Mouse (Mus musculus): Measurements from ENCODE around the gene Slc5a5.

Slc5a5 gene

DNA sequence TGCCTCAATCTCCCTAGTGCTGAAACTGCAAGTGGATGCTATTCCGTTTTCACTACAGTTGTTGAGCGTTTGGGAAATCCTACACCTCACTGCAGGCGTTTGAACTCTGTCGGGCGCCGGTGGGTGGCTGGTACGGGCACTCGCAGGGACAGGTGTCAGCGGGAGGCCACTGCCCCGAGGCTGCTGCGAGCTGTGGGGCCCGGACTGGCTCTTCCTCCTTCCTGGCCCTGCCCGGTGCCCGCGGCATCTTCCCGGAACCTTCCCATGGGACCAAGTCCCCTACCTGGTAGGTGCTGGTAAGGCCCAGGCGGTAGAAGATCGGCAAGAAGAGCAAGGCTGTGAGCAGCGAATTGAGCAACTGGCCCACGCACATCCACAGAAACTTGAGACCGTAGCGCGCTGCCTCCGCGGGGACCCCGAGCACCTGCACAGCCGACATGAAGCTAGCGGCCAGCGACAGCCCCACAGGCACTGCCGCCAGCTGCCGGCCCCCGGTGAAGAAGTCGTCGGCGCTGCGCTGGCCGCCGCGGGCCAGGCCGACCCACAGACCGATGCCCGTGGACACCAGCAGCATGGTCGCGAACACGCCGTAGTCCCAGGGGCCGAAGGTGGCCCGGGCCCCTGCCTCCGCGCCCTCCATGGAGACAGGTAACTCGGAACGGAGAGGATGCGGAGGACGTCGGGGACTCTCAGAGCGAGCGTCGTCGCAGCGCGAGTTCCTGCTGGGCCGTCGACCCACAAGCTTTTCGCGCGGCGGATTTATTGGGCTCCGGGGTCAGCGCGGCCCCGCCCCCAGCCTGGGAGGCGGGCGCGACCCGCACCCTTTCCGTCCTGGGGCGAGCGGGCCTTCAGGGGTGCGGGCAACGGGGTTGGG is at the start of gene Slc5a5:
Gene Slc5a5, minus strand, starts transcription at position 736 of the 874 bp plus-strand sequence.
- peak; percentile 58 for DNase-seq (ENCODE audit: low spot score)

DNA sequence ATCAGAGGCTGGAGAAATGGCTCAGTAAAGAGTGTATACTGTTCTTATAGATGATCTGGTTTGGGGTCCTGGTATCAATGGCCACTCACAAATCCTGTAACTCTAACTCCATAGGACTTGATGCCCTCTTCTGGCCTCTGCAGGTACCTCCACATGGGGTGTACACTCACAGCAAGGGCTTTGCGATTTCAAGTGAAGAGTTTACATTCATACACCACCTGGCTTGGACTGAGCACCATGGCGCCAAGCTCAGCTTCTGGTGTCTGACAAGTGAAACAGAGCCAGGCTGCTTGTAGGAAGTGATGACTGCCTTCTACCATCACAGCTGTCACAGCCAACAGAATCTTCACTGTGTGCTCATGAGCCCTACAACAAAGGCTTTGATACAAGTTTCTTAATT is 48.9 kb upstream of the Slc5a5 start:
- DNase-seq (ENCODE audit: low spot score) = no peak

DNA sequence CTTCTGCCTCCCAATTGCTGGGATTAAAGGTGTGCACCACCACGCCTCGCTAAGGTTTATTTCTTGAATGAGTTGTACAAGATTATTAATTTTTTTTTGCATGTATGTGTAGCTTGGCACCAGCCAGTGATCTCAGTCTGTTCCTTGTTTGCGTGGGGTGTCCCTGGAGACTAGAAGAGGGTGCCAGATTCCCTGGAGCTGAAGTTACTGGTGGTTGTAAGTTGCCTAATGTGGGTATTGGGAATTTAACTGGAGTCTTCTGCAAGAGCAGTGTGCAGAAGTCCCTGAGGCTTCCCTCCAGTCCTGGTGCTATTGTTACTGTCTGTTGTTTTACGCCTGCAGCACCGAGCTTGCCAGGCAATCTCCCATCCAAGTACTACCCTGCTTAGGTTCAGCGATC is 44.6 kb upstream of the Slc5a5 start:
- DNase-seq (ENCODE audit: low spot score) = no peak

DNA sequence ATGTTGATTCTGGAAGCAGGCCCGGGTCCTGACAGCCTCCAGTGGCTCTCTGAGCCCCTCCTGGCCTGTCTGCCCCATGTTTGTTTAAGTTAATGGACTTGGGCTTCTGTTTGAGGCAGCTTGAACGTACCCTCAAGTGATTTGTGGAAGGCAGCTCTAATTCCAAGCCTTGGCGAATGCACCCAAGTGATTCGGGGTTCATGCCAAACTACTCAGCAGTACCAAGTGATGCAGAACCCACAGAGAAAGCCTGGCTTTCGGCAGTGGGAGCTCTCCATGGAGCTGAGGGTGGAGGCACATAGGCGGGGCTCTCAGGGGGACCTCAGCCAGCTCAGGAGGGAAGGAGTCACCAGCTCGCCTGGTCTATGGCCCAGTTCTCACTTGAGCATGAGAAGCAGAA is 42.2 kb upstream of the Slc5a5 start:
- DNase-seq (ENCODE audit: low spot score) = no peak

DNA sequence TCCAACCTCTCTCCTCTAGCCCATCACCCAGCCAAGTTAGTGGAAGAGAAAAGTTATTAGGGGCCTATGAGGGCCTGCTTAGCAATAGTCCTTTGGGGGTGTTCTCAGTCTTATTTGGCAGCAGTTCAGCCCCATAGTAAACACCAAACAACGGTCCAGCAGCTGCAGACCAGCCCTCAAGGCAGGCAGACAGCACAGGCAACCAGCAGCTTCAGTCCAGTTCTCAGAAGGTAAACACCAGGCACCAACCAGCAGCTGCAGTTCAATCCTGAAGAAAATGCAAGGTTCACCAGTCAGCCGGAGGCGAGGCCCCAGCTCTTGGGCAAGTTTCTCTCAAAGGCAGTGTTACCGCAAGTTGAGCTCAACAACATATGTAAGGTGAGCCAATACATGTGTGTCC is 40.5 kb upstream of the Slc5a5 start:
- no peak for DNase-seq (ENCODE audit: low spot score)

DNA sequence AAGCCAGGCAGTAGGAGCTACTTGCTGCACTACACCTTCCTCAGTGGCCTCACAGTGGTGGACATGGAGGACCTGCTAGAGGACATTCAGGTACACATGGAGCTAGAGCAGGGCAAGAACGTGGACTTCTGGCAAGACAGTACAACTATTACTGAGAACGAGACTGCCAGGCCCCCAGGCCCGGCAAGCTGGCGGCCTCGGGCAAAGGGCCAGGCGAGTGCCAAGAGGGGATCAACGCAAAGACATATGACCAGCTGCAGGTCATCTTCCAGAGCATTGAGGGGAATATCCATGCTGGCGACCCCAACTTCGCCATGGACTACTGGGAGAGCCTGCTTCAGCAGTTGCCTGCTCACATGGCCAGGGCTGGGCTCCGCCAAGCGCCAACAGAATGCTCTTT is 39.2 kb upstream of the Slc5a5 start:
- DNase-seq (ENCODE audit: low spot score) = no peak

DNA sequence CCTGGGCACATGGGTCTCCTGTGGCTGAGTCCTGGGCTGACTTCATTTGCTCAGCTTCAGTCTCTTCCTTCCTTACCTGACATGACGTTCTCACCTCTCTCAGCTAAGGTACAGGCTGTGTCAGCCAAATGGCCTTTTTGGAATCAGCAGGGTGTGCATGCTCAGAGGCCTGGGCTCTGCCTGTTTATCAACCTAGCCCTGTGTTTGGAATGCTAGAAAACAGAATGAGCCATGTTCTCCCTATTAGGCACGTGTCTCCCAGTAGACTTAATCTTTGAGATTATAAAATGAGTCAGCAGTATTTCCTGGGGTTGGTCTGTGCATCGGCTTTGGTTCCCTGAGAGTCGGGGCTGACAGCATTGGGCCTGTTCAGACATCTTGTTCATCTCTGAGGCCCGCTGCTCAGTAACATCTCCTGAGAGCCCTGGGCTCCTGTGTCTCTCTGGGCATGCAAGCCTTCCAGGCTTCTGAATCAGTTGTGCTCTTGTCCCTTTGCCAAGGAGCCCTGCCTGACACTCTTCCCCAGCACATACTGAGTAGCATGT is 36.3 kb upstream of the Slc5a5 start:
- DNase-seq (ENCODE audit: low spot score) = no peak

DNA sequence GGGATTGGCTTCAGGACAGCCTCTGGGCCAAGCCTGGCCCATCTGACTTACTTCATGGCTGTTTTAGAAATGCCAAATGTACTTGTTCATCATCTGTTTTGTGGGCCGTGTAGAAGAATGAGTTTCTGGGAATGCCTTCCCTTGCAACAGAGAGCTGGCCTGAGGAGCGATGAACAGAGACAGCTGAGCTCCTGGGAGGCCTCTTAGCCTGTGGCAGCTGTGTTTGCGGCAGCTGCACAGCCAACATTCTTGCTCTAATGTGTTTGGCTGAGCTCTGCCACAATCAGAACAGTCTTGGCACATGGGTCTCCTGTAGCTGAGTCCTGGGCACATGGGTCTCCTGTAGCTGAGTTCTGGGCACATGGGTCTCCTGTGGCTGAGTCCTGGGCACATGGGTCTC is 35.5 kb upstream of the Slc5a5 start:
- no peak for DNase-seq (ENCODE audit: low spot score)

DNA sequence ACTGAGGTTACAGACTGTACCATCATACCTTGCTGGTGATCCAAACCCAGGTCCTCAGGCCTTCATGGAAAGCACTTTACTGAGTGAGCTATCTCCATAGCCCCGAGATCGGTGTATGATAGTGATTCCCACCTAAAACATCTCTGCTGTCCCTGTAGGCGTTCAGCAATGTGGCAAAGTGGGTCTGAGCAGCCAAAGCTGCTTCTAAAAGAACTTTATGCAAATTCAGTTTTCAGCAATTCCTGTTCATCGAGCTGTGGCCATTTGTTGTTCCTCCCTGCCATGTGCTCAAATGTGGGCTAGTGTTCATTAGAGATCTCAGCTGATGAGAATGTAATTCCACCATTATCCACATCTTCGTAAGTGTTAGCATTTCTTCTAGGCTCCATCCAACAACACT is 33.8 kb upstream of the Slc5a5 start:
- no peak for DNase-seq (ENCODE audit: low spot score)

DNA sequence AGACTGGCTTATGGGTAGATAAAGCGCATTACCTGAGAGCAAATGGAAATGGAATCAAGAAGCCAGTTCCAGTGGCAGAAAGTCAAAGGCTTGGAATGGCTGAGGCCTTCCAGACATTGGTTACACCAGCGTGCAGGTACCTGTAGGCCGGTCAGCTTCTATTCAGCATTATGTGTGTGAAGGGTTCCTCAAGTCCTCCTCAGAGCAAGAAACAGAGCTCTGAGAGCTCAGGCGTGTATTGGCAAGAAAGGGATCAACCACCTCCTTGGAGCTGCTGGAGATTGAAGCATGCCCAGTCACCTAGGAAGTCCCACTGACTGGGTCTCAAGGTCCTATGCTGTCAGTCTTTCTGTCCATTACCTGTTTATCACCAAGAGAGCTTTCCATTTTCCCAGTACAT is 33.2 kb upstream of the Slc5a5 start:
- DNase-seq (ENCODE audit: low spot score) = no peak

DNA sequence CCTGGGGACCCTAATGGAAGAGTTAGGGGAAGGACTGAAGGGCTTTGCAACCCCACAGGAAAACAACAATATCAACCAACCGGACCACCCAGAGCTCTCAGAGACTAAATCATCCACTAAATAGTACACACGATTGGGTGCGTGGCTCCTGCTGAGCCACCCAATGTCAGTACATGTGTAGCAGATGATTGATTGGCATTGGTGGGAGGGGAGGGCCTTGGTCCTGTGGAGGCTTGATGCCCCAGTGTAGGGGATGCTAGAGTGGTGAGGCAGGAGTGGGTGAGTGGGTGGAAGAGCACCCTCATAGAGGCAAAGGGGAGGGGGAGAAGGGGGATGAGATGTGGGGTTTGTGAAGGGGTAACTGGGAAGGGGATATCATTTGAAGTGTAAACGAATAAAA is 31.6 kb upstream of the Slc5a5 start:
- no peak for DNase-seq (ENCODE audit: low spot score)

DNA sequence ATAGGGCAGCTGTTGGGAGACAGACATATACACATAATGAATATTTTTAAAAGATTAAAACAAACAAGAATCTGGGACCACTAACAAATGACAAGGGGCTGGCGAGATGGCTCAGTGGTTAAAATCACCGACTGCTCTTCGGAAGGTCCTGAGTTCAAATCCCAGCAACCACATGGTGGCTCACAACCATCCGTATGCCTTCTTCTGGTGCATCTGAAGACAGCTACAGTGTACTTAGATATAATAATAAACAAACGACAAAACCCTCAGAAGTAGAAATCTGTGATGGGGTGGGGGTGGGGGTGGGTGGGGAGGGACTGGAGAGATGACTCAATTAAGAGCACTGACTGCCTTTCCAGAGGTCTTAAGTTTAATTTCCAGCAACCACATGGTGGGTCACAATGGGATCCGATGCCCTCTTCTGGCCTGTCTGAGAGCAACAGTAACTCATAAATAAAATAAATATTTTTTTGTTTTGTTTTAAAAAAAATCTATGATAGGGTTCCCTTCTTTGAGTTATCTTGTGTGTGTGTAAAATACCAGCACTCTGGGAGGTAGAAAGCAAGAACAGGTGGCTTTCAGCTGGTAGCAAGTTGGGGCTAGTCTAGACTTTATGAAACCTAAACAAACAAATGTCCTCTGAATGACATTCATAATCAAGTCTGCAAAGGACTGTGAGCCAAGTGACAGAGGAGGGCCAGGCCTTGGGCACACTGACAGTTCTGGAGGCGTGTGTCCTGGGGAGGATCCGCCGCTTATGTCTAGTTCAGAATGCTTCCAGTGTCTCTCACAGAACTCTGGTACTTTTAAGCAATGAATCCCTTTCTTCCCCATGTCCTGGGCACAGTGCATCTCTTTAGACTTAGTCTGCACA is 27.7 kb upstream of the Slc5a5 start:
- DNase-seq (ENCODE audit: low spot score) = no peak

DNA sequence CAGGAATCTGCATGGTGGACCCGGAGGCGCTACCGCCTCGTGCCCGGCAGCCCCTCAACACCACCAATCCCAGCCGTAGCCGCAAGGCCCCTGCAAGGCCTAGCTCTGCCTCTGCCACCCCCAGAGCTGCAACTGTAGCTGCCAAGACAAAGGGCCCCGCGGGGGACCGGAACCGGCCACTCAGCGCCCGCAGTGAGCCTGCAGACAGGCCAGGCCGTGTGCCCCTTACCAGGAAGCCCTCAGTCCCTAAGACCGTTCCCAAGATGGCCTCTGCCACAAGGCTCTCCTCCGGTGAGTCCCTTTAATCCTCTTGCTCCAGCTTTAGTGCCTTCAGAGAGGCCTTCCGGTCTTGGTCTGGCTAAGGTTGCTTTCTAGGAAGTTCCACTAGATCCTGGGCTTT is 22.1 kb upstream of the Slc5a5 start:
- no peak for DNase-seq (ENCODE audit: low spot score)

DNA sequence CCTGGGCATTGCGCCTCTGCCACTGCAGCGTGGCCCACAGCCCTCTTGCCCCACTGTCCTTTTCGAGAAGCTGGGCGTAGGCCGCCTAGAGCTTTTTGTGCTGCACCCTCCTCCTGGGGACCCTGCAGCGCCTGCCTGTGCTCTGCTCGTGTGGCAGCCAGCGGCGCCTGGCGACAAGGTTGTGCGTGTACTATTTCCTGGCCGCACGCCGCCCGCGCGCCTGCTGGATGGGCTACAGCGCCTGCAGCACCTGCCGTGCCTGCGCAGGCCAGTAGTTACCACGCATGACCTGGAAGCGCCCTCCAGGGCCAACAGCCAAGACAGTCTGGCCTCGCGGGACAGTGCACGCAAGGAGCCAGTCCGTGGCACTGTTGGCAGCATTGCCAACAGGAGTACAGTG is 21.0 kb upstream of the Slc5a5 start:
- no peak for DNase-seq (ENCODE audit: low spot score)

DNA sequence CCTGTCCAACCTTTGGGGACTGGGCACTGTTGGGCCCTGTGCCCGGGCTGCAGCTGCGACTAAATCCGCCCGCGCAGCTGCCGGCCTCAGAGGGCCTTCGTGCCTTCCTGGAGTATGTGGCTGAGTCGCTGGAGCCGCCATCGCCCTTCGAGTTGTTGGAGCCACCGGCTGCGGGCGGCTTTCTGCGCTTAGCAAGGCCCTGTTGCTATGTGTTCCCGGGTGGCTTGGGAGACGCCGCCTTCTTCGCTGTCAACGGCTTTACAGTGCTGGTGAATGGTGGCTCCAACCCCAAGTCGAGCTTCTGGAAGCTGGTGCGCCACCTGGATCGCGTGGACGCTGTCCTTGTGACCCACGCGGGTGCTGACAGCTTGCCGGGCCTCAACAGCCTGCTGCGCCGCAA is 20.4 kb upstream of the Slc5a5 start:
- DNase-seq (ENCODE audit: low spot score) = no peak

DNA sequence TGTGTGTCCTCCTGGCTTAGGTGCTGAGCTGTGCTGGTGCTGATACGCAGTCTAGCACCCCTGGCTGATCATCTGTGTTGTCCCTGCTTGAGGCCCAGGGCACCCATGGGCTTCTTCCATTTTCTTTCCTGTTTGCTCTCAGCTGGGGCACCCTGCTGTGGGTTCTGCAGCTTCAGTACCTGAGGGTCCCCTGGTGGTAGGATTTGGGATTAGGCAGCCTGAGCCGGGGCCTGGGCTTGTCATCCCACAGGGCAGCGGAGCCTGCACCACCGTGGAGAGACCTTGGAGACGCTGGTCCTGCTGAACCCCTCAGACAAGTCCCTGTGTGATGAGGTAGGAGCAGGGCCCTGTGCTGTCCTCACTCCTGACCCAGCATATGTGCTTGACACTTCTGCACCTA is 19.0 kb upstream of the Slc5a5 start:
- DNase-seq (ENCODE audit: low spot score) = no peak

DNA sequence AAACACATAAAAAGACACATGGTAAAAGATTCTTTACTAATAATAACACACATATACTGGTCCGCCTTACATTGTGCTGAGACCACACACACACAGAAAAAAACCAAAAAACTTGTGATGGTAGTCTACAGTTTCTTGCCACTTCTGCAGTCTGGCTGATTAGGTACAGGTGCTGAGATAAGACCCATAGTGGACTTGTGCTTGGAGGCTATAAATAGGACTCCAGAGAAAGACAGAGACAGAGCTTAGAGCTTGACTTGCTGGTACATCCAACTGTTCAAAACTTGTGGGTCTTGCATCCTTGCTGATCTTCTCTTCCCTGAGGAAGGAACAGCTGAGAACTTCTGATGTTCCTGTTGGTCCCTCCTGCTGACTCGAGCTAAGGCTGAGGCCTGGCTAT is 15.0 kb upstream of the Slc5a5 start:
- DNase-seq (ENCODE audit: low spot score) = no peak

DNA sequence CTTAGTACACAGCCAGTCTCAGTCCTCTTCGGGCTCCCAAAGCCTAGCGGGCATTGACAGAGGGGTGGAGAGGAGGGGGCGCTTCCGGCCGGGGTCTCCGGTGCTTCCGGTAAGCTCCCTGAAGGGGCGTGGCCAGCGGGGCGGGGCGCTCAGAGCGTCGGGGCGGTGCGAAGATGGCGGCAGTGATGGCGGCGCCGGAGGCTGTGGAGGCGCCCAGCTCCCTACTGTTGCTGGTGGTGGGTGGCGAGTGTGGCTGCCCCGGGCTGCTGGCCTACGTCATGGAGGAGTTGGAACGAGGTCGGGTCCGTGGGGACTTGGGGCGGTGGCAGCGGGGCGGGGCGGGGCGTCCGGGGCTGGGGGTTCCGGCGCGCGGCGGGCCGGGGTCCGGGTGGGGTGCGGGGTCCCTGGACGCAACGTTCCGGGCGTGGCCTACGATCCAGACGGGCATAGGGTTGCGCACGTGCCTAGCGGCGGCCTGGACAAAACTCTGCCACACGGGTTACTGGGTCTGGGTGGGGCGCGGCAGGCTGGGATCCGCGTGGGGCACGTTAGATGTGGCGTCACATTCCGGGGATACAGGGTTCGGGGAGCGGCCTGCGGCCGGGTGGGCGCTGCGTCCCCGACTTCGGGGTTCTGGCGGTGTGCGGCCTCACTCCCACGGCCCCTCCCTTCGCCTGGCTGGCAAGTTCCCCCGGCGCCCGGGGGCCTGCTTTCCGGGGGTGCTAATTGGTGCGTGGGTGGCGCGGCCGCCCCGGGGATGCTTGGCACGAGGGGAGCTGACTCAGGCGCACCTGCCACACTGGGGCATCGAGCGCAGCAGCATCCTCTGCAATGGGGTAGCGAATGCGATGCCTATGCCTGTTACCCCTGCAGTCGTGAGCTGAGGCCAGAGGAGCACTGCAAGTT is 13.5 kb upstream of the Slc5a5 start, which contains the start of gene Map1s:
Gene Map1s, plus strand, starts transcription at position 102 of the 906 bp plus-strand sequence.
- DNase-seq (ENCODE audit: low spot score) = peak; percentile 95

DNA sequence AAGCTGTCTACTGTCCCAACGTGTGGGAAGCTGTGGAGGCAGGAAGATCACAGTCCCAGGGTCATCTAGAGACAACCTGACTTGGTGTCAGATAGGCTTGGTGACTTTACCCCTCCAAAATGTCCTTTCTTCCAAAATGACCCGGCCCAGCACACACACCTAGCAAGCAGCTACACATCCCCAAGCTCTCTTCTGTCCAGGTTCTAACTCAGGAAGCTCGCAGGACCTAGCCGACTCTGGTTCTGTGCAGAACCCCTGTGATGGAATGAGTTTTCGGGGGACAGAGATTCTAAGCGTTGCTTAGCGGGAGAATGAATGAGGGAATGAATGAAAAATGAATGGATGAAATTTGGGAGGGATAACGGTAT is 12.9 kb upstream of the Slc5a5 start:
- no peak for DNase-seq (ENCODE audit: low spot score)

DNA sequence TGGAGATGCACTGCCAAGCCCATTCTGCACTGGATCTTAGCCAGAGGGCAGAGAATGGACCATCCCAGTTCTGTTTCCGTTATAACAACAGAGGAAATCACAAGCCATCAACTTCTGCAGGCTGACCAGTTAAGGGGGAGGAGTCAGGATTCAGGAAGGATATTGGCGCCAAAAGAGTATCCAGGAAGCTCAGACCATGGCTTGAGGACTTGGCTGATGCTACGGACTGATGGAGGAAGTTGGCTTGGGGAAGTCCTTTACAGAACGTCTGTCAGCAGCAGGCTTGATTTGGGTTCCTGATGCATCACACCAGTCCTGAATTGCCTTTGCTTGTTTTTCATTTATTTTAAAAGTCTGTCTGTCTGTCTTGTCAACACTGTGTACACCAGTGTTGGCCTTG is 12.0 kb upstream of the Slc5a5 start:
- no peak for DNase-seq (ENCODE audit: low spot score)

DNA sequence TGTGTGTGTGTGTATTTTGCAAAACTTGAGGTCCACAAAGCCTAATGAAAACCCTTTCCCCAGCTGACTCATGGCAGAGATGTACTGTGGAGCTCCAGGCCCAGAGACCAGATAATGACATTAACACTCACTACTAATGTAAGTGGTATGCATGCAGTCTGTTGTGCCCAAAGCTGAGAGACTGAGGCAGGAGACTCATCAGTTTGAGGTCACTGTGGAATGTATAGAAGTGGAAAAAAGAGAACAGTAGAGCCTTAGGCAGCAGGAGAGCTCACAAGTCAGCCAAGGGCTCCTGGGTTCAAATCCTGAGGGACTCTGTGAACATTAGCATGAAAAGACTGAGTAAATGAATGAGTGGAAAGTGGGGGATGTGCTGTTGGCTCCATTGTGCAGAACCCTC is 11.0 kb upstream of the Slc5a5 start:
- no peak for DNase-seq (ENCODE audit: low spot score)

DNA sequence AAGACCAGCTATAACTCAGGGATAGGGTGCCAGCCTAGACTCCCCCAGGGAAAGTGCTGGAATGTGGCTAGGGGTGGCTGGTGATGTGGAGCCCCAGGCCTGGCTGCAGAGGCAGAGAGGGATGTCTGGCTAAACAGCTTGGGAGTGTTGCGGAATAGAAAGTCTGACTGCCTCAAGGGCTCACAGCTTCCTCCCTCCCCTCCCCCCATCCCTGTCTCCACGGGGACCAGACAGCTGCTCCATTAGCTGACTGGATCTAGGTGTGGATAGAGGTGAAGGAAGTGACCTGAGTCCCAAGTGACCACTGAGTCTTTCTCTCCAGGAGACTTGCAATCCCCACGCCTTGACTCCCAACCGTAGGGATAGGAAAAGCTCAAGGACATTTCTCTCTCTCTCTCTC is 10.6 kb upstream of the Slc5a5 start:
- no peak for DNase-seq (ENCODE audit: low spot score)

Measured in embryo, embryonic 10 days (tissue).